Mouse (Mus musculus): ENCODE measurements around the gene Sik2.

Gene Sik2

GRCm38 (mm10) chr9:50981499-50982190 is 27.2 kb downstream of the Sik2 start:
- no peak for DNase-seq

DNA sequence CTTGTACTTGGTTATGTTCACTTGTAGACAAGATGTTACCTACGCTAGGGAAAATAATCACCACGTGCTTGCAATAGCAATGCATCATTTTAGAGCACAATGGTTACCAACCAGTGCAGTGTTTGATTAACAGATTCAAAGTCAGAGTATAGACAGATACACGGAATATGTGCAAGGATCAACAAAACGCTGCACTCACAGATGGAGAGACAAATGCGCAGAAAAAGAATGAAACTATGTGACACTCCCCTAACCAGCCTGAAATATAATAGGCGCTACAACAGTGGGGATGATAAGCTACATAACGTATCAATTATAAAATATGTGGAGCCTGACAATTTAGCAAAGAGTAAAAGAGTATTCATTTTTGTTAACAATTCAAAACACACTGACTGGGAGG is 34.2 kb downstream of the Sik2 start:
- no peak for DNase-seq

DNA sequence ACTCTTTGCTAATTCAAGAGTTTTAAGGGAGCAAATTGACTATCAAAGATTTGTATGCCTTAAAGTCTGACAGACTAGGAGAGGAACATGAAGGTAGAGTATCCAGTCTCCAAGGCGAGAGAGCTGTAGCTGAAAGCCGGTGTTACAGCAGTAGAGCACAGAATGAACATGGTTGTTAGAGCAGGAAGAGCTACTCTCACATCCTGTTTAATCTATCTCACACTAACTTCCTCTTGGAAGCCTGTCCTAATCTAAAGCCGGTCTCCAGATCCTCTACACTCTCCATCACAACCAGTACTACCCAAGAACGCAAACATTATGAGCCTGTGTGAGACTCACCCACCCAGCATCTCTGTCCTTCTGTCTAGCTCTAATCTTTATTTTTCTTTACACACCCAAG is 38.5 kb downstream of the Sik2 start:
- no peak for DNase-seq

DNA sequence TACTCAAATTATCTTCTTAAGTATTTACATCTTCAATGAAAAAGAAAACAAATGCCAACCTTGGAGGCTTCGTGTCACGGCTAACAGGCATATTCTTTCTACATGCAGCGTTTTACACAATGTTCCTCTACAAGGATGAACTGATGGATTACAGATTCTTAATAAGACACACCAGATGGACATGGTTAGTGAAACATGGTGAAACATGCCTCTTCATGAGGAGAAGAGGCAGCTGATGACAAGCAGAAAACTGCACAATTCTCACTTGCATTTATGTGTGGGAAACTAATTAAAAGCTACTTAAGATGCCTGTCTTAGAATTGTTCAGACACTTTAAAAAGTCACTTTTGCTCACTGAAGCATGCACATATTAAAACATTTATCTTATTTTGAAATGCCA is 39.6 kb downstream of the Sik2 start:
- DNase-seq, result no peak

- no peak for DNase-seq
Observed at GRCm38 (mm10) chr9:50966277-50966676, 42.6 kb downstream of the Sik2 start.

GRCm38 (mm10) chr9:50965392-50965791 is 43.5 kb downstream of the Sik2 start:
- DNase-seq, result no peak

DNA sequence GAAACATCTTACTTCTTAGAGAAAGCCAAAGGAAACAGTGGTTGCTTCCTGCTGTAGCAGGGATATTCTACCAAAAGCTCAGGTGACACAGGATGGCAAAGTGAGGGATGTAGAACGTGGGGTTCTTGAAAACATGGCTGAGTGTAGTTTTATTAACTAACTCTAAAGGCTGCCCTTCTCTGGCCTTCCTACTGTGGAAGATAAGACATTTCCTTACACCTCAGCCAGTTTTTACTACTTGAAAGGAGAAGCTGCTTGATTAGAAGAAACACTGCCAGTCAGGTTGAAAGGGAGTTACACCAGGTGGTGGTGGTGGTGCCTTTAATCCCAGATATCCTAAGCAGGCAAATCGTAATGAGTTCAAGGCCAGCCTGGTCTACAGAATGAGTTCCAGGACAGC is 44.0 kb downstream of the Sik2 start:
- no peak for DNase-seq

DNA sequence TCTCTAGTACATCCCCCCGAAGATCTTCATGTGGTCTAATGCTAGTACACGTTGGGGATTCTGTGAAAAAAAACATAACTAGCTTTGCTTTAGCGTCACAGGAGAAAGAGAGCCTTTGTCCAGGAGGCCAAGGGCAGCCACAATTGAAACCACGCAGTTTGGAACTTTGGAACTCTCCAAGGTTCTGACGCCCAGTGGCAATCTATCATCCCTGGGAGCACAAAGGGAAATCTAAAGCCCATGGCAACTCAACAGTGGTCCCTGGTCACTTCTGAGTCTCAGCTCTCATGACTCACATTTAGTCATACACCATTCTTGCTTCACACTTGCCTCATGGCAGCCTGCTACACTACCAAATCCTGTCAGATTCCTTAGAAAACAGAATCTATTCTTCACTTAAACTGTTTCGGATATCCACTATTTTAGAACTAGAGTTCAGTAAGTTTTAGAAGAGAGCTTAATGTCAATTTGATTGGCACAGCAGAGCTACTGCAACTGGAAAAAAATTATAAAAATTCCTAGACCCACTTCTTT is 50.9 kb downstream of the Sik2 start:
- DNase-seq, result no peak

- no peak for DNase-seq
Observed at GRCm38 (mm10) chr9:50955176-50955575, 53.7 kb downstream of the Sik2 start.

DNA sequence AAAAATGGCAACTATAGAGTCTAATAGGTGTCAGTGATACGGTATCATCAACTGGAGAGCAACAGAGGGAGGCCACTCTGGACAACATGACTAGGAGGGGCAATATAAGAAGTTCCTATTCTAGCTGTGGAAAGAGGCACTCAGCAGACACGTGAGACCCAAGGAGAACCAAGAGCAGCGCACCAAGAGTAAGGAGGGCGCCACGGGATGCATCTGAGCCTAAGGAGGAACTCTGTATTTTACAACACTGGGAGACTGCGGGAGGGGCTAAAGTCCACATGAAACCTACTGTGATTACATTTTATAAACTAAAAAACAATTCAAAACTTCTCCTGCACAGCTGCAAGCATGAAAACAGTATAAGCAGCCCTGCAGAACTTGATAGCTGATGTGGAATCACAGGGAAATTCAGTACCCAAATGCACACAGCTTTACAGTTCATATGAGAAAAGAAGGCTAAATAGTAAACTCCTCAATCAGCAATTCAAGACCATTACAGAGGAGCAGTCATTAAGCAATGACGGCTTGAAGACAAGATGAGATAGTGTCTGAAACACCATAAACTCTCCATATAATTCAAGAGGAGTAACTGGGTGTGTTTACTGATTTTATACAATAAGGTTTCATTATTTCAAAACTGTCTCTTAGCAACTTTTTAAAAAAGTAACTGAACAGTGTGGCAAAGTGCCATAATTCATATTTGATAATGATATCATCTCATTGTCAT is 60.6 kb downstream of the Sik2 start:
- DNase-seq, result peak; percentile 43

DNA sequence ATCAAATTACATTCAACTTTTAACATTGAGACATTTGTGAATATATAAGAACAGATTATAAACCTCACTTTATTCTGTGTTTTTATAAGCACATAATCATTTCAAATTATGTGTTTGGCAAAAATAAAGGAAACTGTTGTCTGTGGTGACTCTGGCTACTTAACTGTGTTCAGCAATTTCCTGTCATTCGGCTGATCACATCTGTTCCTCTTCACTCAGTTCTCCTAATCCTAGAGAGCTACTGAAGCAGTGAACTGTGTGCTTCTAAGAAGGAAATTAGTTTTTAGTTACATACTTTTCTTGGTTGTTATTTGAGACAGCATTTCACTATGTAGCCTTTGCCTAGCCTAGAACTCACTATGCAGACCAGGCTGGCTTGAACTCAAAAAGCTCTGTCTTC is 62.5 kb downstream of the Sik2 start:
- peak; percentile 30 for DNase-seq

DNA sequence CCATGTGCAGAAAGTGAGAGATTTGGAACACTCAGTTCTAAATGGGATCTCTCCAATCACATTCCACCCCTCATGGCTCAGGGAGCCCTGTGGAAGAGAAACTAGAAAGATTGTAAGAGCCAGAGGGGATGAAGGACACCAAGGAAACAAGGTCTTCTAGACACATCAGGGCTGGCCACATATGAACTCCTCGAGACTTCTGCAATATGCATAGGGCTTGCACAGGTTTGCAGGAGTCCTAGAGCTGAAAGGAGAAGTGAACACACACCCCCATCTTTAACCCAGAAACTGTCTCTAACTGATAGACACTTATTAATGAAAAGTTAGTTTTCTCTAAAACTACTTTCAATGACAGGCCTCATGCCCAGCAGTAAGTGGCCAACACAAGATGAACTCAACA is 64.0 kb downstream of the Sik2 start:
- DNase-seq, result no peak

- no peak for DNase-seq
Observed at GRCm38 (mm10) chr9:50942711-50943110, 66.2 kb downstream of the Sik2 start.

DNA sequence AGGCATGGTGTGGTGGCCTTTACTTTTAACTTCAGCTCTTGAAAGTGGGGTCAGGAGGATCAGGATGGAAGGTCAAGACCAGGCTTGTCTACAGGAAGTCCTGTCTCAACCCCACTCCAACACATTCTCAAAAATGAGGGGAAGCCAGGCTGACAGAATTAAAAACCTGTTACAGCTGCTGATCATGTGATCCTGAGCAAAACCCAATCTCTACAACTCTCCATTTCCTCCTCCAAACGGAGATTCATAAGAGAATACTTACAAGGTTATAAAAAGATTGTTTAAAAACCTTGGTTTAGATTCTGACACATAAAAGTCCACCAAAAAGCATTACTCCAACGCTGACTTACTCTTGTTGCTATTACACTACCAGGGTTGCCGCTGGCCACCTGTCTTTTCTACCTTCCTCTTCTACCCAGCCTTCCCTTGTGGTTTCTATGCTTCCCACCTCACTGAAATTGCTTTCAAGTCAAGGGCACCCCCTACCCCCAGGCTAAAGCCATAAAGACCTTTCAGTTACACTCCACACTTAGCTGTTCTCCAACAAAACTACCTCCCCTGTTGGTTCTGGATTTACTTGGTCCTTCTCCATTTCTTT is 67.0 kb downstream of the Sik2 start:
- DNase-seq, result no peak

- DNase-seq, result no peak
Observed at GRCm38 (mm10) chr9:50929986-50930385, 78.9 kb downstream of the Sik2 start.

DNA sequence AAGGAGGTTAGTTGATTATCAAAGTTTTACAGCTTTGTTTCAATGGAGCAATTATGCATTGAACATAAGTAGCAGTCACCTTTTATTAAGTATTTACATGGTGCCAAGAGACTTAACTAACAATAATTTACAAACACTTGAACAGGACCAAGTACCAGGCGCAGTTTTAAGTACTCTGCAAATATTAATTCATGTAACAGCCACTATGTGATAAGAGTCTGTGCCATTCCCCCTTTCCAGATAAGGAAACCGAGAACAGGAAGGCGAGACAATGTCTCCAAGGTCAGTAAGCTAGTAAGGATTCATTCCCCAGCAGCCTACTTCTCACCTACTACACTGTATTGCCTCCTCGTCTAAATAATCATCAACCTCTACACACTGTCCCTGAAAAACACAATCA is 83.1 kb downstream of the Sik2 start:
- peak; percentile 49 for DNase-seq

DNA sequence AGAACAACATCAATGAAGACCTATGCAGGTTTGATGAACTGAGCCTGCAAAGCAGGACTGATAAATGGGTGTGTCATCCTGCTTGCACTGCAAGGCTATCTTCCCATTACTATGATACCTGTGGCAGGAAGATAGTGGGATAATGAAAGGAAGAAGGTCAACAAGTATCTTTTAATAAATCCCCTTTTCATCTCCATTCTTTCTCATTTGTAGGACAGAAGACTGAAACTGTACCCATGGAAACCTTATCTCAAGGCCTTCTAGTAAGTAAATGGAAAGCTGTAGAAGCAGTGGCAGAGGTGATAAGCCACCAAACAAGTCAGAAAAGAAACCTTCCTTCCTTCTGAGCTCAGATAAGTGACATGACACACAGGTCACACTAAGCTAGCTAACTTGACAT is 84.4 kb downstream of the Sik2 start:
- no peak for DNase-seq

GRCm38 (mm10) chr9:50922363-50923153 is 86.3 kb downstream of the Sik2 start:
- DNase-seq, result no peak

DNA sequence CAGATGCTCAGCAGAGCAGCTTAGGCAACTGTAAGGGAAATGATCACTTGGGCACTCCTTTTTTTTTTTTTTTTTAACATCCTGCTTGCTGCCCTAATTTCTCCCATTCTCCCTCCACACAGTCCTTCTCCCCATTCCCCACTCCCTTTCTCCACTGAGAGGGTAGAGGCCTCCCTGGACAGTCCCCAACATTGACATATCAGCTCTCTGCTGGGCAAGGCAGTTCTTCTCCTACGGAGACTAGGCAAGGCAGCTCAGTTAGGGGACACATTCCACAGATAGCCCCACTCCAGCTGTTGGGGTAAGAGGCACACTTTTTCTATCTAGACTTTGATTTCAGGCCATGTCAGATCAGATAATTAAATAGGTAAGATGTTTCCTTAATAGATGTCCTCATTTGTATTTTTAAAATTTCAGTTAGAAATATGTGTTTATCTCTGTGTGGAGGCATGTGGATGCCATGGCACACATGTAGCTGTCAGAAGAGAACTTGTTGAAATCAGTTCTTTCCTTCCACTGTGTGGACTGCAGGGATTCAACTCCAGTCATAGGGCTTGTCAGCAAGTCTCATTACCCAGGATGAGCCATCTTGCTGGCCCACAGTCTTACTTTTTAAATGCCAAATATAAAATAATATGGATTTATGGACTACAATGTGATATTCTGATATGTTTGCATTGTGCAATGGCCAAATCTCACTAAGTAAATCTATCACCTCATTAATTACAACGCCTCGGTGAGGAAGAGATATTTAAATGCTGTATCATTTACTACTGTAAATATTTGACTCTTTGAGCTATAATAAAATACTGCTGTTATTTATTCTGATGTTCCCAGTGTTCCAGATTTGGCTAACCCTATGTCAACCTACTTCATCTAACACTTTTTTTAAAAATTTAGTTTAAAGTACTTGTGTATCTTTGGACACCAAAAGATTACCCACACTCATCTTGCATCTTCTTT is 87.7 kb downstream of the Sik2 start:
- no peak for DNase-seq

GRCm38 (mm10) chr9:50919554-50919953 is 89.3 kb downstream of the Sik2 start:
- no peak for DNase-seq

- DNase-seq, result no peak
Observed at GRCm38 (mm10) chr9:50918131-50918530, 90.7 kb downstream of the Sik2 start.

Data from lung, postnatal 36 days (tissue).